Mouse (Mus musculus) intestine, postnatal 0 days (tissue): ENCODE measurements around the gene Mylpf. TPM values are rescaled to one million over a fixed set of nuclear protein-coding genes. Genes with fewer than 3 reads are reported as not detected.
A peak's percentile ranks its signal among the peaks of the same experiment; 100 is the strongest.
"Not testable (repeated sequence)": the region's sequence is repeated elsewhere in the genome, so short reads cannot be mapped to it uniquely, and the experiment has no call there.

Experiments used
- ATAC-seq: fragments of 200-750 bp; cut with Nextera tagmentation; 2 replicates; pipeline ENCODE4 v1.8.0; 2017; ENCODE audit warnings: mild to moderate bottlenecking, moderate TSS enrichment, moderate library complexity
- H3K27ac ChIP-seq: fragments of 300-500 bp; sonication (generic); 2 replicates; pipeline ENCODE4 v1.5.1; 2014; ENCODE audit warnings: mild to moderate bottlenecking, low read depth, low read length, moderate library complexity
- H3K27me3 ChIP-seq: fragments of 300-500 bp; sonication (generic); replicated peaks from 2 replicates; pipeline ENCODE4 v1.6.1; 2014; ENCODE audit warnings: low read length, mixed read lengths; ENCODE audit not compliant: control insufficient read depth, insufficient read depth
- H3K36me3 ChIP-seq: fragments of 300-500 bp; sonication (generic); 2 replicates; pipeline ENCODE4 v1.6.1; 2014; ENCODE audit warnings: mild to moderate bottlenecking, moderate library complexity; ENCODE audit not compliant: control insufficient read depth, insufficient read depth
- H3K4me1 ChIP-seq: fragments of 300-500 bp; sonication (generic); replicated peaks from 2 replicates; pipeline ENCODE4 v1.6.1; 2014; ENCODE audit warnings: antibody characterized with exemption, low read length, mixed read lengths; ENCODE audit not compliant: control insufficient read depth, insufficient read depth
- H3K4me2 ChIP-seq: fragments of 300-500 bp; sonication (generic); replicated peaks from 2 replicates; pipeline ENCODE4 v1.6.1; 2014; ENCODE audit warnings: low read depth, mild to moderate bottlenecking, moderate library complexity
- H3K4me3 ChIP-seq: fragments of 300-500 bp; sonication (generic); 2 replicates; pipeline ENCODE4 v1.5.1; 2014; ENCODE audit warnings: low read depth, low read length
- H3K9ac ChIP-seq: fragments of 300-500 bp; sonication (generic); 2 replicates; pipeline ENCODE4 v1.6.1; 2014; ENCODE audit warnings: mild to moderate bottlenecking, low read depth, low read length
- H3K9me3 ChIP-seq: fragments of 300-500 bp; sonication (generic); 2 replicates; pipeline ENCODE4 v1.6.1; 2016; ENCODE audit warnings: mixed run types; ENCODE audit not compliant: control insufficient read depth
- CTCF ChIP-seq: sonication (generic); IDR thresholded peaks from 2 replicates; pipeline ENCODE4 v1.5.1; 2016; ENCODE audit warnings: low read depth, mild to moderate bottlenecking, control low read depth, antibody characterized with exemption, moderate library complexity
- WGBS: fragments of 180-500 bp; shearing (Covaris S2); extraction: QIAGEN DNeasy Blood & Tissue Kit; methylation state at CpG from one replicate; pipeline ENCODE4 v1.1.7; 2014; 5-methylcytosine and 5-hydroxymethylcytosine counted together
- polyA plus RNA-seq: library from polyadenylated mRNA; unstranded; fragments of >200 nt; fragmentation: Nextera tagmentation; extraction: Ambion mirVana; gene quantifications from 2 replicates; pipeline ENCODE4 v1.2.1, GENCODE M21; 2015

The Mylpf gene
- polyA plus RNA-seq, 1 experiment from 2014 or later: 10.7 TPM

GRCm38 (mm10) chr7:127243361-127243867 lies 34.7 kb downstream of the Mylpf start:
- H3K36me3 ChIP-seq: peaks cover 10% of the 10 kb centered on the region
- H3K9ac ChIP-seq: peak overlapping the region; percentile 84
- H3K4me3 ChIP-seq: peak overlapping the region; percentile 72
- H3K4me1 ChIP-seq: no peaks in the 10 kb centered on the region
- no peak for TF ChIP-seq CTCF
- no peaks in the 10 kb centered on the region for H3K27me3 ChIP-seq
- peak overlapping the region; percentile 88 for H3K27ac ChIP-seq
- no peaks in the 10 kb centered on the region for H3K9me3 ChIP-seq
- peak overlapping the region; percentile 83 for H3K4me2 ChIP-seq
- ATAC-seq: no peak
- 30% methylated on average over 2 of the region's 2 CpGs for WGBS

- Histone ChIP-seq H3K27me3 (no peaks in the 10 kb centered on the region), H3K4me3 (peak within 1 kb of the TSS; percentile 72), H3K4me1 (no peaks in the 10 kb centered on the region), H3K9ac (peak within 1 kb of the TSS; percentile 84), H3K4me2 (peak within 1 kb of the TSS; percentile 83), H3K36me3 (peaks cover 10% of the 10 kb centered on the region), H3K27ac (peak within 1 kb of the TSS; percentile 88), H3K9me3 (no peaks in the 10 kb centered on the region)
- peak; percentile 45 for TF ChIP-seq CTCF
- WGBS: 1% methylated on average over 56 of the region's 56 CpGs
- ATAC-seq: peak; percentile 94
These were observed 35.4 kb downstream of the Mylpf start, which contains the start of gene Zfp771 for GRCm38 (mm10) chr7:127243870-127244657. Zfp771 (plus strand) TSS chr7:127244274.

GRCm38 (mm10) chr7:127244658-127245510 lies 36.2 kb downstream of the Mylpf start:
- Histone ChIP-seq H3K4me1 (no peaks in the 10 kb centered on the region), H3K9me3 (no peaks in the 10 kb centered on the region), H3K27me3 (no peaks in the 10 kb centered on the region), H3K4me2 (peak overlapping the region; percentile 83), H3K27ac (peak overlapping the region; percentile 88), H3K9ac (peak overlapping the region; percentile 84), H3K4me3 (peak overlapping the region; percentile 72), H3K36me3 (peaks cover 18% of the 10 kb centered on the region)
- ATAC-seq: peak; percentile 58
- 12% methylated on average over 30 of the region's 33 CpGs for WGBS
- no peak for TF ChIP-seq CTCF

- H3K4me2 ChIP-seq, H3K4me3 ChIP-seq, H3K27ac ChIP-seq, ATAC-seq, H3K9me3 ChIP-seq, H3K4me1 ChIP-seq, H3K27me3 ChIP-seq, H3K9ac ChIP-seq: not testable (repeated sequence)
- H3K36me3 ChIP-seq: peaks cover 21% of the 10 kb centered on the region
- WGBS: 89% methylated on average over 8 of the region's 8 CpGs
These were observed 41.8 kb downstream of the Mylpf start for GRCm38 (mm10) chr7:127250511-127250910.

- Histone ChIP-seq H3K27me3 (no peaks in the 10 kb centered on the region), H3K27ac (no peak overlapping the region), H3K4me2 (no peak overlapping the region), H3K9ac (no peak overlapping the region), H3K36me3 (peaks cover 22% of the 10 kb centered on the region), H3K4me3 (no peak overlapping the region), H3K4me1 (no peaks in the 10 kb centered on the region), H3K9me3 (no peaks in the 10 kb centered on the region)
- WGBS: 83% methylated on average over 2 of the region's 2 CpGs
- peak; percentile 69 for TF ChIP-seq CTCF
- ATAC-seq: no peak
These were observed 43.7 kb downstream of the Mylpf start for GRCm38 (mm10) chr7:127252414-127252813.

GRCm38 (mm10) chr7:127253341-127253740 lies 44.7 kb downstream of the Mylpf start:
- Histone ChIP-seq H3K4me1 (no peaks in the 10 kb centered on the region), H3K27me3 (no peaks in the 10 kb centered on the region), H3K9me3 (no peaks in the 10 kb centered on the region), H3K9ac (peak overlapping the region; percentile 59), H3K4me2 (peak overlapping the region; percentile 83), H3K36me3 (peaks cover 17% of the 10 kb centered on the region; the same call in 1 of the 2 replicates), H3K27ac (peak overlapping the region; percentile 51; the same call in 1 of the 2 replicates), H3K4me3 (peak overlapping the region; percentile 61)
- no peak for ATAC-seq
- TF ChIP-seq CTCF: no peak
- 77% methylated on average over 6 of the region's 6 CpGs for WGBS
